Mouse (Mus musculus) G1E (cell line): Measurements from ENCODE around the gene Acmsd. TPM values are rescaled to one million over a fixed set of nuclear protein-coding genes. Genes with fewer than 3 reads are reported as not detected.
"Not testable (repeated sequence)": the region's sequence is repeated elsewhere in the genome, so short reads cannot be mapped to it uniquely, and the experiment has no call there.

Experiments
- ATAC-seq: 2 replicates; pipeline ENCODE4 v1.8.0; 2016; ENCODE audit warnings: mild to moderate bottlenecking; ENCODE audit not compliant: insufficient number of reproducible peaks, poor library complexity, low FRiP score, severe bottlenecking; ENCODE audit errors: extremely low read depth
- DNase-seq: peaks from one replicate; pipeline ENCODE4 v3.0.0; 2012; ENCODE audit warnings: low spot score
- H3K27me3 ChIP-seq: 2 replicates; pipeline ENCODE4 v1.6.1; 2012; ENCODE audit warnings: mild to moderate bottlenecking, low read length, inconsistent platforms; ENCODE audit not compliant: insufficient read depth
- H3K36me3 ChIP-seq: replicated peaks from 2 replicates; pipeline ENCODE3; 2012; ENCODE audit warnings: mild to moderate bottlenecking, inconsistent platforms
- H3K4me1 ChIP-seq: 2 replicates; pipeline ENCODE4 v1.6.1; 2012; ENCODE audit warnings: low read depth, low read length, inconsistent platforms, mixed read lengths; ENCODE audit not compliant: insufficient read depth
- H3K4me3 ChIP-seq: 2 replicates; pipeline ENCODE4 v1.5.1; 2012; ENCODE audit warnings: low read depth, mild to moderate bottlenecking, inconsistent platforms, low read length, moderate library complexity, mixed read lengths
- H3K9me3 ChIP-seq: replicated peaks from 2 replicates; pipeline ENCODE4 v1.6.1; 2012; ENCODE audit warnings: inconsistent platforms
- CTCF ChIP-seq: IDR thresholded peaks from 2 replicates; pipeline ENCODE4 v1.5.1; 2012; ENCODE audit warnings: low read depth, low read length, inconsistent platforms, mixed read lengths
- GATA1 ChIP-seq: IDR thresholded peaks from 2 replicates; pipeline ENCODE4 v1.6.1; 2012; ENCODE audit warnings: borderline replicate concordance, low read length, inconsistent platforms, mixed read lengths
- GATA2 ChIP-seq: IDR thresholded peaks from 2 replicates; pipeline ENCODE4 v1.6.1; 2012; ENCODE audit warnings: low read depth, low read length, inconsistent platforms, borderline replicate concordance
- POLR2AphosphoS5 ChIP-seq: IDR thresholded peaks from 2 replicates; pipeline ENCODE4 v1.6.1; 2012; ENCODE audit warnings: low read depth, low read length, inconsistent platforms; ENCODE audit not compliant: insufficient replicate concordance
- TAL1 ChIP-seq: conservative IDR thresholded peaks from 2 replicates; pipeline ENCODE4 v1.6.1; 2012; ENCODE audit warnings: low read depth, low read length, inconsistent platforms, mixed read lengths
- polyA plus RNA-seq: library from polyadenylated mRNA; stranded (reverse); fragments of >175 nt; gene quantifications from 2 replicates; pipeline ENCODE4 v1.2.3, GENCODE M21; 2012
- total RNA-seq, 2 experiments: library from RNA; stranded (forward) in 1 of 2; stranded (reverse) in 1 of 2; fragments of 200-1000 nt in 1 of 2; fragments of >200 nt in 1 of 2; fragmentation: Nextera tagmentation in 1 of 2; gene quantifications; 2 replicates each; pipeline ENCODE4 v1.2.3; 2014 to 2017

Gene Acmsd
- total and polyA plus RNA-seq, 3 experiments: 0.08 to 0.90 (median 0.71) TPM

DNA sequence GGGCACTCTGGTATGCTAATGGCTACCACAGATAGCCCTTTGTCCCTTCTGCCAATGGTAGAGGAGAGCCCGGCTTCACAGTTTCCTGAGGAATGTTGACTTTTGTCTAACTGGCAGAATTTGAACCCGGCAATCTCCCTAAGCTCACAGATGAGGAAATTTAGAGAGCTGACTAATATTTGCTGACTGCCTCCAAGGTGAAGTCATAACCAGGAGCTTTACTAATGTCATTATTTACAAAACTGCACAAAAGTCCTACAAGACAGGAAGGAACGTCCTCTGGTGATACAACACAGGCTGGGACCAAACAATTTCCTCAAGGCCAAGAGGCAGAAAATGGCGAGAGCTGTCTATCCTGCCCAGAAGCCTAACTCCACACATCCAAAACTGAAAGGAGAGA lies 26.6 kb downstream of the Acmsd start:
- H3K9me3 ChIP-seq: no peaks in the 10 kb centered on the region
- no peak for DNase-seq
- H3K4me3 ChIP-seq: no peak overlapping the region
- H3K36me3 ChIP-seq: no peaks in the 10 kb centered on the region
- TF ChIP-seq GATA2 (no peak), GATA1 (no peak), TAL1 (no peak), CTCF (no peak), POLR2AphosphoS5 (no peak)
- H3K27me3 ChIP-seq: no peaks in the 10 kb centered on the region
- no peak for ATAC-seq
- peaks cover 52% of the 10 kb centered on the region for H3K4me1 ChIP-seq

DNA sequence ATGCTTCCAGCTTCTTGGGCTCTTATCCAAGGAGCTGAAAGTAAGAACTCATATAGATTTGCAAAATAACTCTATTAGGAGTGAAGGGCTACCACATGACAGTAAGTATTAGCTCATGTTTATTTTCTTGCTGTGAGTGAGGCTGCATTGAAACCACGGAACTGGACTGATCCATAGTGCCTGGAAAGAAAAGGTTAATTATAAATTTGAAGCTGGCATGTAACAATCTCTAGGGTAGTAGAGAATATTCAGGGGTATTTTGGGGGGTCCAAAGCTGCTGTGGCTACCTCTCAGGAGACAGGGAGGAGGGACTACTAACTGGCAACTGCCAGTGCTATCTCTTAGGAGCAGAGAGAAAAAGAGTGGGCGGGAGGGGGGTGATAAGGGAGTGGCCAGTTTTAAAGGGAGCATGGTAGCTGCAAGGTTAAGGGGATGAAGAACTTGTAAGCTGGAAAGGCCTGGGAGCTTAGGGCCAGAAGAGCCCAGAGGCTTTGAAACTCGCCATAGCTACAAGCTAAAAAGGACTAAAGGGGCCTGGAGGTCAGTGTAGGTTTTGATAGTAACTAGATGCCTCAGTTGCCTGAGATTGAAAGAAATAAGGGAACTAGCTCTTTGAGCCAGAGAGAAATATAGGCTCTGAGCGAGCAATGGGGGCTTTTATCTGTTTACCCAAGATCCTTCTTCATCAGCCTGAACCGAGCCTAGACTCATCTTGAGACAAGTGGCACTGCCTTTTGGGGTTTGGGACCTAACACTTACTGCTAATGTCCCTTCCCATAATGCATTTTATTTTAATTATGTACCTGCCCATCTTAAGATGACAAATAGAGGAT lies 27.3 kb downstream of the Acmsd start:
- Histone ChIP-seq H3K4me1 (peaks cover 55% of the 10 kb centered on the region), H3K4me3 (no peak overlapping the region; the same call in 1 of the 2 replicates)
- no peak for TF ChIP-seq POLR2AphosphoS5
- peak; percentile 83 for TF ChIP-seq TAL1
- TF ChIP-seq GATA1: no peak
- no peak for TF ChIP-seq GATA2
- no peak for TF ChIP-seq CTCF

DNA sequence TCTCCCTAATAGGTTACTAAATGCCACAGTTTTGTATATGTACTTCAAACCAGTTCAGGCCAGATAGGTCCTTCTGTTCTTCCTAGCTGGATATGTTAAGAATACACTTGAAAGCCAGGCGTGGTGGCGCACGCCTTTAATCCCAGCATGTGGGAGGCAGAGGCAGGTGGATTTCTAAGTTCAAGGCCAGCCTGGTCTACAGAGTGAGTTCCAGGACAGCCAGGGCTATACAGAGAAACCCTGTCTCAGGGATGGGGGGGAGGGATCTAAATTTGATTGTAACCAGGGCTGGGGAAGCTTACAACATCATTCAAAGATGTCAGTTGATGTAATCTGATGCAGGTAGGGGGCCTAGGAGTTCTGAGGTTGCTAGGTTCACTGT lies 27.9 kb downstream of the Acmsd start:
- ATAC-seq, DNase-seq, H3K36me3 ChIP-seq, H3K9me3 ChIP-seq, H3K27me3 ChIP-seq, H3K4me3 ChIP-seq: not testable (repeated sequence)
- H3K4me1 ChIP-seq: peaks cover 55% of the 10 kb centered on the region

More for the DNA sequence above, 27.3 kb downstream of the Acmsd start:
- ATAC-seq (peak; percentile 93), DNase-seq (peak; percentile 84)
- Histone ChIP-seq H3K36me3 (no peaks in the 10 kb centered on the region), H3K9me3 (no peaks in the 10 kb centered on the region), H3K27me3 (no peaks in the 10 kb centered on the region)

DNA sequence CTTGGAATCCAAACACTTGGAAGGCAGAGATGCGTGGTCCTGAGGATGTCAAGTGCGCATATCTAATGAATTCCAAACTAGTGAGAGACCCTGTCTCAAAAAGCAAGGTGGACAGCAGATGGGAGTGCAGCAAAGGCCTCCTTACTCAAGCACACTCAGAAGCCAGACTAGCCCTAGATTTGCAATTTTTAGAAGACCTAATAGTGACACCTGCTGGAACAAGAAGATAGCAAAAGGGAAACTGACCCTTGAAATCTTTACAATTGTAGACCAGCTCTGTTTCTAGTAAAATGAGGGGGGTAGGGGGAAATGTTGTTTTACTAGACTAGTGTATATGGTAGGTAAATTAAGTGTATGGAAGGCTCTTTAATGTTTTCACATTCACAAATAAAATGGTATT lies 36.3 kb downstream of the Acmsd start:
- Histone ChIP-seq H3K9me3 (no peaks in the 10 kb centered on the region), H3K36me3 (peaks cover 2% of the 10 kb centered on the region), H3K4me3 (no peak overlapping the region), H3K27me3 (no peaks in the 10 kb centered on the region), H3K4me1 (peaks cover 9% of the 10 kb centered on the region)
- TF ChIP-seq GATA1 (no peak), CTCF (no peak), GATA2 (no peak), POLR2AphosphoS5 (no peak), TAL1 (no peak)
- DNase-seq (peak; percentile 34), ATAC-seq (peak; percentile 59; the same call in 1 of the 2 replicates)

DNA sequence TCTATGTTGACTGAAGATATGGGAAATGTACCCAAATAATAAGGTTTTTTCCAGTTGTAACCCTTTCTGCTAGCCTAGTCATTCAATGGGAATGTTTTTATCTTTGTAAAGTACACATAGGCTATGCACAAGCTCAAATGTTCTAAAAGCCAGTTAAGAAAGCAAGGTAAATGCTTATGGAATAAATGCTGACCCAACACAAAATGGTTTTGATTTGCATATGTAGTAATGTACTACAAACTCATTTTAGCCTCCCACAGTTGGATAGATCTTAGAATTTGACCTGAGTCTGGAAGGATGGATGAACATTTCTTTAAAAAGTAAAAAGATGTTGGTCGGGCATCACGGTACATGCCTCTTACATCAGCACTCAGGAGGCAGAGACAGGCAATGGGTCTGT lies 37.5 kb downstream of the Acmsd start:
- TF ChIP-seq GATA2 (no peak), POLR2AphosphoS5 (no peak), TAL1 (no peak), GATA1 (no peak), CTCF (no peak)
- H3K27me3 ChIP-seq: no peaks in the 10 kb centered on the region
- H3K4me3 ChIP-seq: no peak overlapping the region
- peaks cover 9% of the 10 kb centered on the region for H3K4me1 ChIP-seq
- H3K9me3 ChIP-seq: no peaks in the 10 kb centered on the region
- ATAC-seq (no peak), DNase-seq (no peak)
- H3K36me3 ChIP-seq: peaks cover 11% of the 10 kb centered on the region

DNA sequence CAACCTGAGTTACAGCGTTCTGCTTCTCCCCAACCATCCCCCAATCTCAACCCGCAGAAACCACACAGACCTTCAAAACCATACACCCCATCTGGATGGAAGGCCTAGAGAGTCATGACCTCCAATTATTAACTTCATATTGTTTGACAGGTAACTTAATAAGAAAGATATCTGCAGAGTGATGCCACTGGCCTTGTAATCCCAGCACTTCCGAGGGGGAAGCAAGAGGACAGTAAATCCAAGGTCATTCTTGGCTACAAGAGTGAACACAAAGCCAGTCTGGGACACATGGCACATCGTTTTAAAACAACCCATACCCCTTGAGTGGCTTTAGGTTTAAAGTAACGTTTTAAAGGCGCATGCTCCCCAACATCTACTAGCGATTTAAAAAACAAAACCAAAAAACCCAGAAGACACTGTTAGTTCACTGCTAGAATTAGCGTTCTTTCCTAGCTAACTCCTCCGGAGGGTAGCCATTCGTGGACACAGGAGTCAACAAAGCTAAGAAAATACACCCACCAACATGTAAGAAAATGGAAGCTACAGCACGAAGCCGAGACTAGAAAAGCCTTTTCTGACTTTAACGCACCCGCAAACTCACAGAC lies 44.1 kb downstream of the Acmsd start:
- Histone ChIP-seq H3K9me3 (no peaks in the 10 kb centered on the region), H3K4me3 (peak overlapping the region; percentile 91), H3K4me1 (peaks cover 35% of the 10 kb centered on the region), H3K36me3 (peaks cover 27% of the 10 kb centered on the region), H3K27me3 (no peaks in the 10 kb centered on the region)
- ATAC-seq (peak; percentile 5; the same call in 1 of the 2 replicates), DNase-seq (no peak)
- TF ChIP-seq GATA2: no peak

DNA sequence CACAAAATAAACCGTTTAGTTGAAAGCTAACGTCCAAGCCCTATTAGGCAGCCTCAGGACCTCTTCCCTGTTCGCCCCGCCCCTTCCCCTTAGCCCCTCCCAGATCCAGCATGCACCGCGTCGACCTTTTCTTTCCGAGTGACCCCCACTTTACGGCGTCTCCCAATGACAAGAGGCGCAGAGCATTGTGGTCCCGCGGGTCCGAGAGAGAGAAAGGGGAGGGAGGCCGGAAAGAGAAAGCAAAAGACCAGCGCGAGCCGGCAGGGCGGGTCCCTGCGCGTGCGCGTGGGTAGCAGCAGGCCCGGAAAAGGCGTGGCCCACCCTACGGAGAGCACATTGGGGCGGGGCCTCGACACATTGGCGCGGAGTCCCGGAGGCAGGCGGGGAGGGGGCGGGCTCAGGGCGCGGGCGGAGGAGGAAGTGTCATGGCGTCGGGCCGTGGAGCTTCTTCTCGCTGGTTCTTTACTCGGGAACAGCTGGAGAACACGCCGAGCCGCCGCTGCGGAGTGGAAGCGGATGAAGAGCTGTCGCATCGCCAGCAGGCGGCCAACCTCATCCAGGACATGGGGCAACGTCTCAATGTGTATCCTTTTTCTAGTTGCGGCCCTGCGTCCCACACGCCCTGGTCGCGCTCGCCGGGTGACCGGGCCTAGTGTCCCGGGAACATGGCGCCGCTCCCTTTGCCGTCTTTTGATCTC lies 44.7 kb downstream of the Acmsd start, which contains the start of gene Ccnt2:
Ccnt2 (plus strand) TSS at position 362 of the 698 bp plus-strand sequence.
- no peaks in the 10 kb centered on the region for H3K27me3 ChIP-seq
- peaks cover 32% of the 10 kb centered on the region for H3K36me3 ChIP-seq
- ATAC-seq (peak; percentile 89), DNase-seq (peak; percentile 99)
- H3K4me1 ChIP-seq: peaks cover 41% of the 10 kb centered on the region
- peak within 1 kb of the TSS; percentile 91 for H3K4me3 ChIP-seq
- TF ChIP-seq GATA2: no peak
- no peak for TF ChIP-seq GATA1
- no peak for TF ChIP-seq POLR2AphosphoS5
- no peak for TF ChIP-seq TAL1
- TF ChIP-seq CTCF: no peak
- no peaks in the 10 kb centered on the region for H3K9me3 ChIP-seq
